Mouse (Mus musculus) left cerebral cortex, adult 2 months (tissue): Measurements from ENCODE around the gene Emx1. TPM values are rescaled to one million over a fixed set of nuclear protein-coding genes. Genes with fewer than 3 reads are reported as not detected.
A peak's percentile ranks its signal among the peaks of the same experiment; 100 is the strongest.
"Not testable (repeated sequence)": the region's sequence is repeated elsewhere in the genome, so short reads cannot be mapped to it uniquely, and the experiment has no call there.

Source experiments
- DNase-seq, 2 experiments: peaks; one replicate each; pipeline ENCODE4 v3.0.0; 2021 to 2022; ENCODE audit warnings: low spot score in 2 of 2, mixed read lengths in 1 of 2; ENCODE audit errors: extremely low spot score in 1 of 2
- H3K27ac ChIP-seq: fragments of 200-600 bp; 2 replicates; pipeline ENCODE4 v1.8.1; 2022
- H3K4me3 ChIP-seq: fragments of 200-600 bp; 2 replicates; pipeline ENCODE4 v1.8.1; 2022
- CTCF ChIP-seq: fragments of 200-600 bp; IDR thresholded peaks from 2 replicates; pipeline ENCODE4 v1.8.1; 2022; ENCODE audit warnings: antibody characterized with exemption, mild to moderate bottlenecking, moderate library complexity
- intact Hi-C: fragments of 180-260 bp; cut with DNase I; formaldehyde crosslinking; loops from one replicate; pipeline ENCODE4 v1.15.1; 2025
- long read RNA-seq, 2 experiments: library from polyadenylated mRNA; stranded (forward); transcript quantifications; one replicate each; pipeline ENCODE4 v2.0.0; 2021; ENCODE audit warnings: borderline mapping rate in 2 of 2
- total RNA-seq, 2 experiments: library from RNA; stranded (reverse); gene quantifications; 2 replicates each; pipeline ENCODE4 v1.2.3; 2021

The Emx1 gene
- total RNA-seq: 10 to 100 TPM; 32.8 to 40.1 TPM
- long read RNA-seq, experiment 1, transcript Emx1-201 (3 exons, 1,561 nt): major isoform, 16 of 19 reads
- long read RNA-seq, experiment 1, partial matches to known transcripts: 0 of 19 reads
- long read RNA-seq, experiment 1, other reads (novel, unspliced or antisense): 1 of 19 reads
- long read RNA-seq, experiment 2, transcript Emx1-201 (3 exons, 1,561 nt): major isoform, 8 of 9 reads
- long read RNA-seq, experiment 2, partial matches to known transcripts: 0 of 9 reads
- long read RNA-seq, experiment 2, other reads (novel, unspliced or antisense): 0 of 9 reads

DNA sequence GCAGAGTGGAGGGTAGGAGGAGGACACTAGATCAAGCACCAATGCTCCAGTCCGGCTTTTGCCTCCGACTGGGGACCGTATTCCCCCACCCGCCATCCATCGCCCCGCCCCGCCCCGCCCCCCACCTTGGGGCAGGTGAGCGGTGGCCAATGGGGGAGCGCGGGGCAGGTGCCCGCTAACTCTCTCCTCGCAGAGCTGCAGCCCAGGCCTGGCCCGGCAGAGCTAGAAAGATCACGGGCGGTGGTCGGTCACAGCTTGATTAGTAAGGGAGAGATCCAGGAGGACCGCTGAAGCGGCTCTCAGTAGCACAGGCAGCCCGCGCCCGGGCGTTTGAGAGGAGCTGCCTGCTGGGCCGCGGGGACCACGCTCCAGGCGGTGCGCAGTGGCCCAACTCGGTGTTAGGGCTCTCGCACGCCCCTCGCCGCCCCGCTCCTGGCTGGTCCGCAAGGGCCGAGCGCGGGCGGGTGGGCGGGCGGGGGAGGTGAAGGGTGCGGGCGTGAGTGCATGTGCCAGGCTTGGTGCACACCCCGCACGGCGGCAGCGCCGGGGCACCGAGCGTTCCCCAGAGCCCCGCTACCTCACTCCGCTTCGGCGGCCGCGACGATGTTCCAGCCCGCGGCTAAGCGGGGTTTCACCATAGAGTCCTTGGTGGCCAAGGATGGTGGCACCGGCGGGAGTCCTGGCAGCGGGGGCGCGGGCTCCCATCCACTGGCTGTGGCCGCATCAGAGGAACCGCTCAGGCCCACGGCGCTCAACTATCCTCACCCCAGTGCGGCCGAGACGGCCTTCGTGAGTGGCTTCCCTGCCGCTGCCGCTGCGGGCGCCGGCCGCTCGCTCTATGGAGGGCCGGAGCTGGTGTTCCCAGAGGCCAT, at the start of gene Emx1:
Gene Emx1 (plus strand): TSS at position 99 of the 872 bp plus-strand sequence.
- H3K27ac ChIP-seq: peak within 1 kb of the TSS; percentile 82

GRCm38 (mm10) chr6:85139534-85139933, 47.7 kb upstream of the Emx1 start:
- TF ChIP-seq CTCF: no peak
- intact Hi-C loops: no loop called here
- DNase-seq: no peak

More for the DNA sequence above, at the start of gene Emx1:
- intact Hi-C loops: loop anchor here (2.0 kb wide), 2 partner anchors 59 to 89 kb away; no protein-coding TSS in a partner anchor
- DNase-seq: peak; percentile 59 to 76
- TF ChIP-seq CTCF: no peak
- H3K4me3 ChIP-seq: peak within 1 kb of the TSS; percentile 55

DNA sequence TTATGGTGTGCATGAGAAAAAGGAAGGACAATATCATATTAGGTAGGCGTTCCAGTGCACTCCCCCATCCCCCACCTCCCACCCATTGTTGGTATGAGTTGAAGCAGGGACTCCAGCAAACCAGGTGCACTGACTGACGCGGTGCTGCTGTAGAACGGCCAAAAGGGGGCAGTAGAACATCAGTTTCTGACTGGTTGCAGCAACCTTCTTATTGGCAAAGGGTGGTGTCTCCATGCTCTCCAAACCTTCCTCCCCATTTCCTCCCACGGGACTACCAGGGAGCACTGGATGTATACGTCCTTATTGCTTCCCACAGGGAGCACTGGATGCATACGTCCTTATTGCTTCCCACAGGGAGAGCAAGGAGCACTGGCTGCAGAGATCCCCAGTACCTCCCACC, 46.2 kb upstream of the Emx1 start:
- H3K4me3 ChIP-seq, intact Hi-C loops, H3K27ac ChIP-seq: not testable (repeated sequence)
- TF ChIP-seq CTCF: peak; percentile 59
- DNase-seq: peak in 1 of 2 experiments; percentile 40

More at GRCm38 (mm10) chr6:85139534-85139933, 47.7 kb upstream of the Emx1 start:
- Histone ChIP-seq H3K4me3 (no peak overlapping the region), H3K27ac (no peak overlapping the region)

GRCm38 (mm10) chr6:85144466-85144865, 42.8 kb upstream of the Emx1 start:
- Histone ChIP-seq H3K27ac (no peak overlapping the region), H3K4me3 (no peak overlapping the region)
- intact Hi-C loops: no loop called here
- DNase-seq: no peak
- TF ChIP-seq CTCF: no peak

DNA sequence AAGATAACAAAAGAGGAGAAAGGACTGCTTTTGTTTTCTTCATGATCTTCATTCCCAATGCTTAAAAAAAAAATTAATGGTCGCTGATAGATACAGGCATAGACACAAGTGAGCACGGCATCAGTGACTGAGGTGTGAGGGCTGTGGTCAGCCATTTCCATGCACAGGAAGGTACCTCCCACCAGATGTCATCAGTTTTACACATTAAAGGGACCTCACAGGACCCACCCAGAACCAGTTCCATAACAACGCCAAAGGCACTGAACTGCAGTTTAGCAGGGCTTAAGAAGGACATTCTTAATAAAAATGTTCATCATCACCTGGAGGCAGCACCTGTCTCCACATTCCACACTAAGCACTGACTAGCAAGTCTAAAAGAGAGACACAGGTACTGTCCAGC, 39.6 kb upstream of the Emx1 start:
- intact Hi-C loops: no loop called here
- no peak for DNase-seq
- no peak overlapping the region for H3K4me3 ChIP-seq
- no peak for TF ChIP-seq CTCF
- H3K27ac ChIP-seq: no peak overlapping the region

DNA sequence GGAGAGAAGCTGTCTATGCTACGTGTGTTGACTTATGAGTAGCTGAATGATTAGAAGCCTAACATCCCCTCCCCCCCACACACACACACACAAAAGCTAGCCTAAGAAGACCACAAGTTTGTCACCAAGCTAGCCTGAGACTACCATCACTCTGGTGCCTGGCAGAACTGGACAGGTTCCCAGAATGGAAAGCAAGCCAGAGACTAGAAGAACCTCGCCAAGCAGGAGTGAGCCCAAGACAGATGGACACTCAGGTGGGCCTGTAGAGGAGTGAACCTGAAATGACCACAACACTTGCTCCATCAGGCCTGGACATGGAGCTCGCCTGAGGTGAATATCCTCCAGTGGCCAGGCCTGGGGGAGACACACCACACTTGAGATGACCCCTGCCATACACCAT, 36.9 kb upstream of the Emx1 start:
- no peak overlapping the region for H3K27ac ChIP-seq
- H3K4me3 ChIP-seq: no peak overlapping the region
- no peak for TF ChIP-seq CTCF
- intact Hi-C loops: no loop called here
- DNase-seq: no peak

DNA sequence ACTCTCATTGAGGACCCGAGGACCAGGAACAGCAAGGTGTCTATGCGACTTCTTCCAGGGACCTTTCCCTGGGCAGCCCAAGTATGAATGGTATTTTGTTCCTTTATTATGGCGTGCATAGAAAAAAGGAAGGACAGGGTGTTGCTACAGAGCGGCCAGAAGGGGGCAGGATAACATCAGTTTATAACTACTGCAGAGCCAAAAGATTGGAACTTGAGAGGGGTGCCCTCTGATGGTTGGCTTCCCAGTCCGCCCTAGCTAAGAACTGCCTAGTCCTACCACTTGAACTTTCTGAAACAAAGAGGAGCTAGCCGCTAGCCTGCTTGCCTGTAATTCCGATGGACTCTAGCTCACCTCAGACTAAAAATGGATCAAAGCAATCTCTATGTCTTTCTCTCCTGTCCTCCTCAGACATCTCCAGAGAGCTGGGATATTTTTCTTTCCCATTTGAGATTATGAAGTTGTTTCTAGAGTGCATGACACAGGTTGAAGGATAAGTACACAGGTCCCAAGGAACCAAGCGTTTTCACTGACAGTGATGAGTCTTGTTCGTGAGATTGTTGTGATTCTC, 33.2 kb upstream of the Emx1 start:
- DNase-seq: peak; percentile 70 to 77
- TF ChIP-seq CTCF: peak; percentile 87
- Histone ChIP-seq H3K4me3 (no peak overlapping the region), H3K27ac (no peak overlapping the region)
- intact Hi-C loops: loop anchor here (1.0 to 2.0 kb wide), 2 partner anchors 241 to 256 kb away; no protein-coding TSS in a partner anchor

DNA sequence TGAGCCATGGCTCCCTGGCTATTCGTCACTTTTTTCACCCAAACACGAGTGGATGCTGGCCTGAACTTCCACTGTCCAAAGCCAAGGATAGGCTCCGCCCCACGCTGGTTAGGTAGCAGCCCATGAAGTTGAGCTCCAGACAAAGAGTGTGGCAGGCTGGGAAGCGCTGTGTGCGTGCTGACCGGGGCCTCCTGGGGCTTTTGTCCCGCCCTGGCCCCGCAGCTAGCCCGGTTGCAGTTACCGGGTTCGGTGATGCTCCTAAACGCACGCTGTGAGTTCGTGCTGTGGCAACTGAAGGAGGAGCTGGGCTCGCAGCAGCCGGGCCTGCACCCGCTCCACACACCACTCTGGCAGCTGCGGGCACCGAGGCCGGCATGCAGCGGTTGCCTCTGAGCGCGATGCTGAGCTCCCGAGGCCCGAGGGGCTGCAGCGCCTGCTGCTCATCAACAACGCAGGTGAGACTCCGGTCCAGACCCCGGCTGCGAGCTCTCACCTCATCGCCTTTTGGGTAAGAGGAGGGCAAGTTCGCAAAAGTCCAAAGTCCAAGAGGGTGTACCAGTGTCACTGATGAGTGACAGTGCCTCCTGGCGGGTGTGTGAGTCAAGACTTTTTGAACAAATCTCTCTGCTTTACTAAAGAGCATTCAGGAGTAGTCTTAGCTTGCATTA, 32.2 kb upstream of the Emx1 start:
- no peak overlapping the region for H3K27ac ChIP-seq
- no peak for DNase-seq
- intact Hi-C loops: loop anchor here (1.0 to 2.0 kb wide), 2 partner anchors 240 to 255 kb away; no protein-coding TSS in a partner anchor
- peak; percentile 53 for TF ChIP-seq CTCF
- H3K4me3 ChIP-seq: peak overlapping the region; percentile 43

GRCm38 (mm10) chr6:85156551-85156950, 30.7 kb upstream of the Emx1 start:
- intact Hi-C loops, DNase-seq: not testable (repeated sequence)

GRCm38 (mm10) chr6:85158040-85158804, 29.0 kb upstream of the Emx1 start:
- H3K4me3 ChIP-seq, H3K27ac ChIP-seq, intact Hi-C loops, DNase-seq: not testable (repeated sequence)
- peak; percentile 37 for TF ChIP-seq CTCF

More at GRCm38 (mm10) chr6:85156551-85156950, 30.7 kb upstream of the Emx1 start:
- H3K27ac ChIP-seq, H3K4me3 ChIP-seq: not testable (repeated sequence)
